Mouse (Mus musculus): ENCODE results near the gene Maip1.

DNA sequence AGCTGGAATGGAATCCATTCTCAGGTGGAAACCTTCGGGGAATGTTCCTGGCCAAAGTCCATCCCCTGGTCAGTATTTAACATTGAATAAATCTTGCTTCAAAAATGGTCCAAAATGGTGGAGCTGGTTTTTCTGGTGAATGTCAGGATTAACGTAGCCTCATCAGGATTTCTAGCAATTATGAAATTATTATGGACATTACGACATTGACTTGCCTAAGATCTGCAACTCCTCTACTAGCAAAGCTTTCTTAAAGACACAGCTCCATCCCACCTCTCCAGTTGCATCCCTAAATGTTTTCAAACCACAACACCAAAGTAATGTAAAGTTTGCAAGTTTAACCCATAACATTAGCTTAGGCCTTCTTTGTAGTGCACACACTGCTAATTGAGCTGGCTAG lies 38.7 kb upstream of the Maip1 start:
- TF ChIP-seq E2F4 (IDR thresholded peaks at IDR 0.05; ENCODE audit: insufficient read depth) (no peak), POLR2A (IDR thresholded peaks at IDR 0.05; ENCODE audit: insufficient read length, low read depth) (no peak), TCF3 (IDR thresholded peaks at IDR 0.05; ENCODE audit: insufficient read length, low read depth) (no peak), MYOD1 (IDR thresholded peaks at IDR 0.05; ENCODE audit: control insufficient read depth in 1 of 3, insufficient read length in 2 of 3, low read depth in 2 of 3) (no peak), MYOG (IDR thresholded peaks at IDR 0.05; ENCODE audit: control insufficient read depth in 1 of 3, insufficient read depth in 1 of 3, insufficient read length in 2 of 3, low read depth in 2 of 3) (no peak), TCF12 (IDR thresholded peaks at IDR 0.05; ENCODE audit: insufficient read depth, poor library complexity, severe bottlenecking) (no peak), MAX (IDR thresholded peaks at IDR 0.05; ENCODE audit: low read depth) (no peak), USF1 (IDR thresholded peaks at IDR 0.05; ENCODE audit: low read depth) (no peak), SRF (IDR thresholded peaks at IDR 0.05; ENCODE audit: control insufficient read depth, insufficient read length, low read depth) (no peak), POLR2AphosphoS2 (IDR thresholded peaks at IDR 0.05; ENCODE audit: insufficient read length, low read depth) (no peak), CEBPB (IDR thresholded peaks at IDR 0.05; ENCODE audit: insufficient read depth, poor library complexity, severe bottlenecking) (no peak), REST (IDR thresholded peaks at IDR 0.05; ENCODE audit: insufficient read depth, insufficient read length) (no peak)
